Mouse (Mus musculus): ENCODE data around the gene Tspoap1. TPM values are rescaled to one million over a fixed set of nuclear protein-coding genes. Genes with fewer than 3 reads are reported as not detected.
A peak's percentile ranks its signal among the peaks of the same experiment; 100 is the strongest.

The Tspoap1 gene
- polyA plus RNA-seq, 1 experiment from 2014 or later, result 33.0 TPM

DNA sequence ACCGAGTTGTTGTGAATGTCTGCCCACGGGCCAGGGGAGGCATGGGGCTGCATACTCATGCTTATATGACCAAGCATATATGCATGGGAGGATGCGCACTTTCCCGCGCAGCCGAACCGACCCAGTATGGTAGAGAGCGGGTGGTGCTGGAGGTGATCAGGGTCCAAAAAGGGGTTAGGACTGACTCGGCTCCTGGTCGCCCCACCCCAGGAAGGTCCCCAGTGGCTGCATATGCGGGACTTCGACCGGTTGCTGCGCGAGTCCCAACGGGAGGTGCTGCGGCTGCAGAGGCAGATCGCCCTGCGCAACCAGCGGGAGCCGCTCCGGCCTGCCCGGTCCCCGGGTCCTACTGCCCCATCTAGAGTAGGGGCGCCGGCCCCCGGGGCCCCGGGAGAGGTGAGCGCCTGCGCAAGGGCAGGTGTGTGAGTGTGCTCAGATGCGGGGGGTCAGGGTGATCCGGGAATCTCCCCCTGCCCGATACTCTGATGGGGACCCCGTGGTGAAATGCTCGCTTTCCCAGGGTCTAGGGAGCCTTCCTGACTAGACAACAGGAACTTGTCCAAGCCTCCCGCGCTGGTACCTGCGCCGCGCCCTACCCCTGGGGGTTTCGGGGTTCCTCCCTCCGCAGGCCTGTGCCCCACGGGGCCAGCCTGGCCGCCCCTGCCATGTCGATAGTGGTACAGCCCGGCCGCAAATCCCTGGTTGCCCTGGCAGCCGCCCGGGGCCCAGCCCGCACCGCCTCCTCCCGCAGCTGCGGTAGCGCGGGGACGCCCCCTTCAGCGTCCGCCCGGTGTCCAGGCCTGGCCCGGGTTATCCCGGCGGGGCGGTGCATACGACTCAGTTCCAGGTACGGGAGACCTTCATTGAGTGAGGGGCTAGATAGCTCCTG is 3.9 kb downstream of the Tspoap1 start:
- peak; percentile 30 for ATAC-seq (ENCODE audit: low FRiP score)
- Histone ChIP-seq H3K9ac (peak overlapping the region; percentile 82), H3K27me3 (peaks cover 55% of the 10 kb centered on the region), H3K4me1 (peaks cover 59% of the 10 kb centered on the region), H3K36me3 (replicated peaks) (peaks cover 6% of the 10 kb centered on the region; the same call in 1 of the 2 replicates), H3K27ac (peak overlapping the region; percentile 71), H3K9me3 (no peaks in the 10 kb centered on the region), H3K4me3 (replicated peaks) (peak overlapping the region; percentile 67), H3K4me2 (peak overlapping the region; percentile 98)
- WGBS, result under 1% methylated on average over 64 of the region's 65 CpGs

DNA sequence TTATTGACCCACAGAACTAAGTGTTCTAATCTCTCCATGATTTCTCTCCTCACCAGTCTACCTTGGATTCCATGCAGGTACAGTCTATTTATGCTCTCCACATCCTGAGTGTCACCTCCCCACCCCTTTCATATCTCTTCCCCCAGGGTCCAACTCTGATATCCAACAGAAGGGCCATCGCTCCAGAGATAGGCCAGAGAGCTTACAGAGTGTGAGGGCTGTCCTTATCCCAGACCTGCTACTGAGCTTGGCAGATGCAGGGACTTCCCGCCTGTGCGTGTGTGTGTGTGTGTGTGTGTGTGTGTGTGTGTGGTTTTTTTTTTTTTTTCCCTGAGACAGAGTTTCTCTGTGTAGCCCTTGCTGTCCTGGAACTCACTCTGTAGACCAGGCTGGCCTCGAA is 8.4 kb downstream of the Tspoap1 start:
- H3K4me1 ChIP-seq, result peaks cover 18% of the 10 kb centered on the region
- no peak overlapping the region for H3K4me2 ChIP-seq
- no peak overlapping the region for H3K4me3 ChIP-seq (replicated peaks)
- peaks cover 21% of the 10 kb centered on the region; the same call in 1 of the 2 replicates for H3K36me3 ChIP-seq (replicated peaks)
- H3K27me3 ChIP-seq, result peaks cover 18% of the 10 kb centered on the region
- H3K9me3 ChIP-seq, result no peaks in the 10 kb centered on the region
- no peak for ATAC-seq (ENCODE audit: low FRiP score)
- 90% methylated on average over 4 of the region's 4 CpGs for WGBS
- H3K27ac ChIP-seq, result no peak overlapping the region
- H3K9ac ChIP-seq, result no peak overlapping the region

DNA sequence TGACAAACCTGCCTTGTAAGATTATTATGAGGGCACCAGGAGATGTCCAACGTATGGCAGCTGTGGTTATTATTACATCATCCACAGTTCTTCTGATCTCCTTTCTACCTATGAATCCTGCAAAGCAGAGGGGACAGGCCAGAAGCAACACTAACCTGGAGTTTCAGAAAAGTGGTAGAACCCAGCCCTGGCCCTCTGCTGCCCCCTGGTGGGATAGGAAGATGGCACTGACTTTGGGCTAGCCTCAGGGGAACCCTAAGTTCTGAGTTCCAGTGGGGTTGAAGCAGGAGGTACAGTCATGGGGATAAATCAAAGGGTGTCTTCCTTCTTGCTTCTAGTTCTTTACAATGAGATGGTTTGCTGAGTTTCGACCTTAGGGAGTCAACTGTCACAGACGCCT is 10.6 kb downstream of the Tspoap1 start:
- Histone ChIP-seq H3K27me3 (peaks cover 4% of the 10 kb centered on the region; the same call in 1 of the 2 replicates), H3K4me3 (replicated peaks) (no peak overlapping the region), H3K27ac (no peak overlapping the region), H3K4me1 (no peaks in the 10 kb centered on the region), H3K4me2 (no peak overlapping the region), H3K9ac (no peak overlapping the region), H3K36me3 (replicated peaks) (peaks cover 34% of the 10 kb centered on the region; the same call in 1 of the 2 replicates), H3K9me3 (no peaks in the 10 kb centered on the region)
- ATAC-seq (ENCODE audit: low FRiP score), result no peak
- 67% methylated on average over 3 of the region's 3 CpGs for WGBS

DNA sequence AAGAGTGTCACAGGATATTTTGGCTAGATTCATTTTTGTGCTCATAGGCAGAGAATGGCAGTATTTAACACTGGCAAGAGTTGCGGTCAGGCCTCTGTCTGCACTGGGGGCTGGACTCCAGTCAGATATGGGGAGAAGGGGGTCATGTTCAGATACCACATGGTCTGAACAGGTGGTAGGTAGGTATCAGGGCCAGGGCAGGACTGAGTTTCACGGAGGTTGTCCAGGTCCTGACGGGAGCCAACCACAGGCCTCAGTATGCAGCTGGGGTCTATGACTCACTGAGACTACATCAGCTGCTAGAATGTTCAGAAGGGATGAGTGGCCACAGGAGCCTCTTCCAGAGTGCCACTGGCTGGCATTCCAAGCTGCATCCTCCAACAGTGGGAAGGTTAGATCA is 12.0 kb downstream of the Tspoap1 start:
- H3K27me3 ChIP-seq, result peaks cover 5% of the 10 kb centered on the region; the same call in 1 of the 2 replicates
- H3K9ac ChIP-seq, result no peak overlapping the region
- H3K36me3 ChIP-seq (replicated peaks), result peaks cover 42% of the 10 kb centered on the region; the same call in 1 of the 2 replicates
- no peak overlapping the region for H3K4me3 ChIP-seq (replicated peaks)
- ATAC-seq (ENCODE audit: low FRiP score), result no peak
- H3K4me2 ChIP-seq, result no peak overlapping the region
- WGBS, result 92% methylated on average over 3 of the region's 3 CpGs
- peaks cover under 1% of the 10 kb centered on the region; the same call in 1 of the 2 replicates for H3K4me1 ChIP-seq
- H3K27ac ChIP-seq, result no peak overlapping the region
- no peaks in the 10 kb centered on the region for H3K9me3 ChIP-seq

DNA sequence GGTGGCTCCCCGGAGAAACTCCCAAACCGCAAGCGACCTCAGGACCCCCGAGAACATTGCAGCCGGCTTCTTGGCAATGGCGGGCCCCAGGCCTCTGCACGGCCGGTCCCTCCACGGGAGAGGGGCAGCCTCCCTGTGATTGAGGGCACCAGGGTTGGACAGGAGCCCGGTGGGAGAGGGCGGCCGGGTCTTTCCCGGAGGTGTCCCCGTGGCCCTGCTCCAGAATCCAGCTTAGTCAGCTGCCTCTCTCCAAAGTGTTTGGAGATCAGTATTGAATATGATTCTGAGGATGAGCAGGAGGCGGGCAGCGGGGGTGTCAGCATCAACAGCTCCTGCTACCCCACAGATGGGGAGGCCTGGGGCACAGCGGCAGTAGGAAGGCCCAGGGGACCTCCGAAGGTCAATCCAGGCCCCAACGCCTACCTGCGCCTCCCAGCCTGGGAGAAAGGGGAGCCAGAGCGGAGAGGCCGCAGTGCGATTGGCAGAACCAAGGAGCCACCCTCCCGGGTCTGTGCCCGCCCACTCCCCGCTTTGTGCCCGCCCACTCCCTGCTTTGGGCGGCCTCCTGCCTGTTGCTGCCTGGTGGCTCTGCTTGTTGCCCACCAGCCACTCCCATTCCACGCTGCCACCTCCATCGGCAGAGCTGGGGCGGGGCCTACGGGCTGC is 17.9 kb downstream of the Tspoap1 start:
- H3K36me3 ChIP-seq (replicated peaks), result peaks cover 28% of the 10 kb centered on the region
- ATAC-seq (ENCODE audit: low FRiP score), result peak; percentile 86
- 12% methylated on average over 32 of the region's 32 CpGs for WGBS
- H3K9me3 ChIP-seq, result no peaks in the 10 kb centered on the region
- peaks cover 19% of the 10 kb centered on the region for H3K4me1 ChIP-seq
- peak overlapping the region; percentile 26; the same call in 1 of the 2 replicates for H3K27ac ChIP-seq
- H3K4me2 ChIP-seq, result peak overlapping the region; percentile 57
- peaks cover 9% of the 10 kb centered on the region; the same call in 1 of the 2 replicates for H3K27me3 ChIP-seq
- peak overlapping the region; percentile 34 for H3K4me3 ChIP-seq (replicated peaks)
- H3K9ac ChIP-seq, result peak overlapping the region; percentile 50

DNA sequence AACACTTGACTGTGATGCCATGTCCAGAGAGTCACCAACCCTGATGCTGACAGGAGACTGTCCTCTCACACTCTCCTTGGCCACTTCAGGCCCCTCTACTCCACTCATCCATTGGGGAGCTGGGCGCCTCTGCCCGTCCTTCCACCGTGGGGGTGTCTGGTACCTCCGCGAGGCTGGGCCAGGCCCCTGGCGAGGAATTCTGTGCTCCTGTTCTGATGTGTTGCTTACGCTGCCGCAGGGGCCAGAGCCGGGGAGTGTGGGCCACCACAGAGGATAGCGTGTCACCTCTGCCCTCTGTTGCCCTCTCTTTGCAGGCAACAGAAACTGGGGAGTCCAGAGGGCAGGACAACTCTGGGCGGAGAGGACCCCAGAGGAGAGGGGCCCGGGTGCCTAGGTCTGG is 18.6 kb downstream of the Tspoap1 start:
- ATAC-seq (ENCODE audit: low FRiP score), result peak; percentile 31; the same call in 1 of the 2 replicates
- H3K4me1 ChIP-seq, result peaks cover 19% of the 10 kb centered on the region
- H3K9me3 ChIP-seq, result no peaks in the 10 kb centered on the region
- H3K36me3 ChIP-seq (replicated peaks), result peaks cover 28% of the 10 kb centered on the region
- peaks cover 9% of the 10 kb centered on the region; the same call in 1 of the 2 replicates for H3K27me3 ChIP-seq
- H3K4me2 ChIP-seq, result peak overlapping the region; percentile 57
- 40% methylated on average over 12 of the region's 12 CpGs for WGBS
- no peak overlapping the region for H3K27ac ChIP-seq
- 0 out of 2 replicates have a peak overlapping the region, but pooled peaks have one; percentile 34 for H3K4me3 ChIP-seq (replicated peaks)
- peak overlapping the region; percentile 50; the same call in 1 of the 2 replicates for H3K9ac ChIP-seq

DNA sequence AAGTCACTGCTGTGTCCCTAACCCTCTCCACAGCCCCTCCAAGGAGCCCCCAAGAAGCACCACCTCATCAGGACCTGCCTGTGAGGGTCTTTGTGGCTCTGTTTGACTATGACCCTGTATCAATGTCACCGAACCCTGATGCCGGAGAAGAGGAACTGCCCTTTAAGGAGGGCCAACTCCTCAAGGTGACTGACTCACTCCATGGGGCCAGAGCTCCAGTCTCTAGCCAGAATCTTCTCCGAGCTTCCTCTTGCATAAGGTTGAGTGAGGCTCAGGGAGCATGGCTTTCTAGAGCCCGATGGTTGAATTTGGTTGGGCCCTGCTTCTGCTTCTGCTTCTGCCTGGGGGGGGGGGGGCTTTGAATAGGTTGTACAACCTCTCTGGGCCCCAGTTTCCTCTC is 19.1 kb downstream of the Tspoap1 start:
- WGBS, result 91% methylated on average over 4 of the region's 4 CpGs
- no peak overlapping the region for H3K9ac ChIP-seq
- no peak overlapping the region for H3K27ac ChIP-seq
- H3K4me3 ChIP-seq (replicated peaks), result no peak overlapping the region
- no peaks in the 10 kb centered on the region for H3K9me3 ChIP-seq
- no peak for ATAC-seq (ENCODE audit: low FRiP score)
- H3K27me3 ChIP-seq, result peaks cover 9% of the 10 kb centered on the region; the same call in 1 of the 2 replicates
- H3K36me3 ChIP-seq (replicated peaks), result peaks cover 28% of the 10 kb centered on the region
- H3K4me1 ChIP-seq, result peaks cover 19% of the 10 kb centered on the region
- H3K4me2 ChIP-seq, result no peak overlapping the region

DNA sequence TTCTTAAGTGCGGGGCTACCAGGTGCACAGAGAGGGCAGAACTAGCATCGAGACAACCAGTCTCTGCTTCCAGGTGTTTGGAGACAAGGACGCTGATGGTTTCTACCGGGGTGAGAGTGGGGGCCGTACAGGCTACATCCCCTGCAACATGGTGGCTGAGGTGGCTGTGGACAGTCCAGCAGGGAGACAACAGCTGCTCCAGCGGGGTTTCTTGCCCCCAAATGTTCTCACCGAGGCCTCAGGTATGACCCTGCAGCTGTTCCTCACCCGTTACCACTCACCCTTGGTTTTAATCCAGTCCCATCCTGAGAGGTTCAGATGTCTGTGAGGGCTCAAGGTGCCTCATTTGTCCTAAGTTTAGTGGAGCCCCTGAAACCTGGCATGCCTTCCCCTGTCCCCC is 19.8 kb downstream of the Tspoap1 start:
- Histone ChIP-seq H3K36me3 (replicated peaks) (peaks cover 30% of the 10 kb centered on the region), H3K9me3 (no peaks in the 10 kb centered on the region), H3K4me2 (no peak overlapping the region), H3K4me3 (replicated peaks) (no peak overlapping the region), H3K4me1 (peaks cover 19% of the 10 kb centered on the region), H3K27me3 (peaks cover 9% of the 10 kb centered on the region; the same call in 1 of the 2 replicates), H3K9ac (no peak overlapping the region), H3K27ac (no peak overlapping the region)
- ATAC-seq (ENCODE audit: low FRiP score), result no peak
- 85% methylated on average over 8 of the region's 8 CpGs for WGBS

DNA sequence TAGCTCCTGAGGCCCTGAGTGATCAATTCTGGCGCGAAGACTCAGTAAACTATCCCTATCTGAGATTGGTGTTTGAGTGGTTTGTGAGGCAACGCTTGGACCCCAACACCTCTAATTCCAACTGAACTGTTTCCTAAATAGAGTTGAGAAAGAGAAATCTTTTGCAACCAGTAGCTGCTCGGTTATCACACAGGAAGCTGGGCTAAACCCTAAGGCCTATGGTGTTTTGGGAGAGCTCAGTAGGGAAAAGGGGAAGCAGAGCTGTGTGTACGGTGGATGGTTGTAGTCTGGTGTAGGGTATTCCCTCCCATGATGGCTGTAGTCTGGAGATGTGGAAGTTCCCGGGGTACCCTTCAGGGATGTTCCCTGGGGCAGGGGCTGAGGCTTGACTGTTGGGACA is 29.7 kb downstream of the Tspoap1 start:
- 90% methylated on average over 6 of the region's 6 CpGs for WGBS
- Histone ChIP-seq H3K27ac (no peak overlapping the region), H3K4me2 (no peak overlapping the region), H3K4me3 (replicated peaks) (no peak overlapping the region), H3K9me3 (no peaks in the 10 kb centered on the region), H3K9ac (no peak overlapping the region), H3K4me1 (no peaks in the 10 kb centered on the region), H3K27me3 (peaks cover 3% of the 10 kb centered on the region; the same call in 1 of the 2 replicates), H3K36me3 (replicated peaks) (0 out of 2 replicates have a peak, but pooled peaks cover under 1% of the 10 kb centered on the region)
- ATAC-seq (ENCODE audit: low FRiP score), result no peak

DNA sequence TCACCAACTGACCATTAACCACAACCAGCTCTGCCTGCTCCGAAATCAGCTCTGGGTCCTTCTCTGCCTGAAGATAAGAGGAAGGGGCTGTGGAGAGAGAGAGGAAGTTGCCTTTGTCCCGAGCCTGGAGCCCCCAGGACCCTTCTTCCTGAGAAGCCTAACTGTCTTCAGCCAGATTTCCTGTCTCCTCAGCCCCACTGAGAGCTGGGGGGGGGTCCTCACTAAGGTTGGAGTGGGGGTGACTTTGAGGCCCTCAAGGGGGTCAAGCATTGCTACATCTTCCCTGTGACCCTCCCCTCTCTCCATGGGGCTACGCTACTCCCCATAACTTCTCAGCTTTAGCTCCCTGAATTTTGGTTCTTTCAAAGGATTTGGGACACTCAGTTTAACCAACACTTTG is 33.1 kb downstream of the Tspoap1 start, which contains the start of gene Mpo:
Mpo (plus strand) TSS at position 122 of the 400 bp plus-strand sequence.
- H3K4me2 ChIP-seq, result no peak within 1 kb of the TSS
- H3K9me3 ChIP-seq, result no peaks in the 10 kb centered on the region
- no peak within 1 kb of the TSS for H3K4me3 ChIP-seq (replicated peaks)
- H3K27me3 ChIP-seq, result peaks cover 3% of the 10 kb centered on the region; the same call in 1 of the 2 replicates
- no peaks in the 10 kb centered on the region for H3K4me1 ChIP-seq
- ATAC-seq (ENCODE audit: low FRiP score), result no peak
- 70% methylated on average over 3 of the region's 3 CpGs for WGBS
- no peak within 1 kb of the TSS for H3K9ac ChIP-seq
- H3K36me3 ChIP-seq (replicated peaks), result no peaks in the 10 kb centered on the region
- H3K27ac ChIP-seq, result no peak within 1 kb of the TSS

DNA sequence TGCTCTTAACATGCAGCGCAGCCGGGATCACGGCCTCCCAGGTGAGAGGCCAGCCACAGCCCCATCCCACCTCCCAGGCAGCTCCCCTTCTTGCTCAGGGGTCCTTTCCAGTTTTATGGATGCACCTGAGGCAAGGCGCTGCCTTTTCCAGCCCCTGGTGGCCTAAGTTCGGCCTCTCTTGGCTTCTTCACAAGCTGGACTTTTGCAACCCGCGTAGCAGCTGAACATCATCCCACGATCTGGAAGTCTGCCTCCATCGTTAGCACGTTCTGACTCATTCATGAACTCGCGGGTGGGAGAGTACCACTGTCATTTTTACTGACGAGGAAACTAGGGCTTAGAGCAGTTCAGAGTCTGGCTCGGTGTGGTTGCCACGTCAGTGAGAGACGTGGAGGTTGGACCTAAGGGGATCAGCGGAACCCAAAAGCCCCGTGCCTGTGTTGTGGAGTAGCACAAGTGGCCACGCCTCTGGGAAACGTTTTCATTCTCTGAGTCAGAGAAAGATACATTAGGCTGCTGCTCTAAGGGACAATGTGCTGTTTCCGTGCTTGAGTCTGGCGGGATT is 41.5 kb downstream of the Tspoap1 start:
- Histone ChIP-seq H3K9ac (no peak overlapping the region), H3K36me3 (replicated peaks) (no peaks in the 10 kb centered on the region), H3K27me3 (peaks cover 2% of the 10 kb centered on the region; the same call in 1 of the 2 replicates), H3K4me1 (no peaks in the 10 kb centered on the region), H3K9me3 (no peaks in the 10 kb centered on the region), H3K4me3 (replicated peaks) (no peak overlapping the region), H3K27ac (no peak overlapping the region), H3K4me2 (no peak overlapping the region)
- no peak for ATAC-seq (ENCODE audit: low FRiP score)
- 85% methylated on average over 22 of the region's 22 CpGs for WGBS

DNA sequence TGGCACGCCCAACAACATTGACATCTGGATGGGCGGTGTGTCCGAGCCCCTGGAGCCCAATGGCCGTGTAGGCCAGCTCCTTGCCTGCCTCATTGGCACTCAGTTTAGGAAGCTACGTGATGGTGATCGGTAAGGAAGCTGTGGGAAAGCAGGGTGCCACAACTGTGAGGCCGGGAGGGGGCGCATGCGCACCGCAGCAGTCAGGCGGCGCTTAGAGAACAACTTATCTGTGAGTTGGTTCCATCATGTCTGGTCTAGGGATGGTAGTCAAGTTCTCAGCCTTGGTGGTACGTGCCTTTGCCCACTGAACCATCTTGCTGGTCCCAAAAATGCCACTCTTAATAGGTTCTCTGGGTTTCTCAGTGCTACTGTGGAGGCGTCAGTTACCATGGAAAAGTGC is 42.3 kb downstream of the Tspoap1 start:
- Histone ChIP-seq H3K9me3 (no peaks in the 10 kb centered on the region), H3K9ac (no peak overlapping the region), H3K4me2 (no peak overlapping the region), H3K27ac (no peak overlapping the region), H3K36me3 (replicated peaks) (no peaks in the 10 kb centered on the region), H3K4me1 (no peaks in the 10 kb centered on the region), H3K4me3 (replicated peaks) (no peak overlapping the region), H3K27me3 (peaks cover 2% of the 10 kb centered on the region; the same call in 1 of the 2 replicates)
- no peak for ATAC-seq (ENCODE audit: low FRiP score)
- 40% methylated on average over 14 of the region's 14 CpGs for WGBS

Data from forebrain, embryonic 12.5 days (tissue).